In genomic region chr8:111595712-111596484, GRCm38 (mm10) we compare ENCODE assay signal across 8 mouse cellular contexts. TPM values are rescaled to one million over a fixed set of nuclear protein-coding genes. Genes with fewer than 3 reads are reported as not detected.
DNase-seq lines count a peak whose midpoint lies in the region; ATAC-seq and TF ChIP-seq lines count a peak whose summit lies in the region.

No protein-coding gene starts in this region.

- no peak for TF ChIP-seq CTCF in layer of hippocampus, adult 2 months (conservative IDR thresholded peaks at IDR 0.05)

- DNase-seq in layer of hippocampus, adult 2 months (ENCODE audit: low spot score in 2 of 2) = no peak
- DNase-seq in layer of hippocampus, postnatal 36 days = no peak
- DNase-seq in kidney, postnatal 10 days = peak; percentile 63
- DNase-seq in thymus, postnatal 0 days (ENCODE audit: low spot score) = peak; percentile 96
- DNase-seq in cerebellum, postnatal 36 days = no peak

- peak overlapping the region; percentile 50; the same call in 1 of the 2 replicates for H3K27ac ChIP-seq in layer of hippocampus, adult 2 months
- peak overlapping the region; percentile 91 for H3K27ac ChIP-seq in heart, embryonic 12.5 days (ENCODE audit: poor library complexity, severe bottlenecking)

- WGBS in heart, embryonic 12.5 days = 21% methylated on average over 15 of the region's 15 CpGs

- 0 out of 2 replicates have a peak, but pooled peaks cover 3% of the 10 kb centered on the region for H3K36me3 ChIP-seq in heart, embryonic 12.5 days
- no peaks in the 10 kb centered on the region for H3K36me3 ChIP-seq in megakaryocyte, embryonic 14.5 days (replicated peaks; ENCODE audit: low read length)

- no peaks in the 10 kb centered on the region for H3K27me3 ChIP-seq in heart, embryonic 12.5 days (replicated peaks)
- H3K27me3 ChIP-seq in megakaryocyte, embryonic 14.5 days (replicated peaks) = peaks cover 68% of the 10 kb centered on the region

- ATAC-seq in activated CD4-positive, CD25-positive, alpha-beta regulatory T cell, adult 4 months = peak; percentile 95
- ATAC-seq in heart, embryonic 12.5 days (ENCODE audit: insufficient number of reproducible peaks, low FRiP score) = peak; percentile 77

- peaks cover 82% of the 10 kb centered on the region for H3K4me1 ChIP-seq in heart, embryonic 12.5 days (replicated peaks)
- peaks cover 71% of the 10 kb centered on the region for H3K4me1 ChIP-seq in megakaryocyte, embryonic 14.5 days

- H3K9me3 ChIP-seq in heart, embryonic 12.5 days (replicated peaks) = no peaks in the 10 kb centered on the region
- no peaks in the 10 kb centered on the region for H3K9me3 ChIP-seq in megakaryocyte, embryonic 14.5 days

- peak overlapping the region; percentile 52 for H3K9ac ChIP-seq in heart, embryonic 12.5 days

- H3K4me3 ChIP-seq in layer of hippocampus, adult 2 months = no peak overlapping the region
- no peak overlapping the region for H3K4me3 ChIP-seq in heart, embryonic 12.5 days
- H3K4me3 ChIP-seq in megakaryocyte, embryonic 14.5 days (replicated peaks) = peak overlapping the region; percentile 85

- peak overlapping the region; percentile 61 for H3K4me2 ChIP-seq in heart, embryonic 12.5 days

RNA-seq across cellular contexts. Expression of gene Ldhd, which starts 34.3 kb away (rescaled TPM):
- 1 to 10 TPM; 6.8 to 7.8 TPM for total RNA-seq in layer of hippocampus, adult 2 months (2021)
- 1 to 10 TPM; 6.8 TPM for total RNA-seq in layer of hippocampus, postnatal 36 days (2021)
- polyA plus RNA-seq in activated CD4-positive, CD25-positive, alpha-beta regulatory T cell, adult 4 months (2017; shearing (Covaris generic)) = 1 to 10 TPM in 1 of 2 experiments, under 1 TPM in 1; 0.18 to 1.2 TPM
- polyA plus RNA-seq in heart, embryonic 12.5 days (2016; fragmentation: Nextera tagmentation; extraction: Ambion mirVana) = 0.70 and 0.92 TPM in 2 replicates
- not detected in 2 replicates for polyA plus RNA-seq in megakaryocyte, embryonic 14.5 days (2012; ENCODE audit: insufficient read depth, low replicate concordance)
- polyA plus RNA-seq in thymus, postnatal 0 days (2015; fragmentation: Nextera tagmentation; extraction: Ambion mirVana) = 3.8 and 3.9 TPM in 2 replicates

RNA-seq across cellular contexts. Expression of gene Zfp1, which starts 47.3 kb away (rescaled TPM):
- total RNA-seq in layer of hippocampus, adult 2 months (2021) = 10 to 100 TPM; 24.0 to 25.1 TPM
- 10 to 100 TPM; 19.7 to 21.8 TPM for total RNA-seq in layer of hippocampus, postnatal 36 days (2021)
- polyA plus RNA-seq in activated CD4-positive, CD25-positive, alpha-beta regulatory T cell, adult 4 months (2017; shearing (Covaris generic)) = 10 to 100 TPM; 28.1 to 33.1 TPM
- polyA plus RNA-seq in heart, embryonic 12.5 days (2016; fragmentation: Nextera tagmentation; extraction: Ambion mirVana) = 14.4 and 15.6 TPM in 2 replicates
- polyA plus RNA-seq in megakaryocyte, embryonic 14.5 days (2012; ENCODE audit: insufficient read depth, low replicate concordance) = 0.64 and 3.5 TPM in 2 replicates
- 23.6 and 29.7 TPM in 2 replicates for polyA plus RNA-seq in thymus, postnatal 0 days (2015; fragmentation: Nextera tagmentation; extraction: Ambion mirVana)

Comparison
In these comparisons a context has a peak if more than half of its experiments do, and no peak if none do; other contexts are left out.
1. DNase-seq: peak in kidney, postnatal 10 days (single experiment) and thymus, postnatal 0 days (single experiment); none in layer of hippocampus, adult 2 months (0 of 2), layer of hippocampus, postnatal 36 days (0 of 2) and cerebellum, postnatal 36 days (0 of 2).